ENCODE assay signal across 31 mouse cellular contexts in the genomic region with DNA sequence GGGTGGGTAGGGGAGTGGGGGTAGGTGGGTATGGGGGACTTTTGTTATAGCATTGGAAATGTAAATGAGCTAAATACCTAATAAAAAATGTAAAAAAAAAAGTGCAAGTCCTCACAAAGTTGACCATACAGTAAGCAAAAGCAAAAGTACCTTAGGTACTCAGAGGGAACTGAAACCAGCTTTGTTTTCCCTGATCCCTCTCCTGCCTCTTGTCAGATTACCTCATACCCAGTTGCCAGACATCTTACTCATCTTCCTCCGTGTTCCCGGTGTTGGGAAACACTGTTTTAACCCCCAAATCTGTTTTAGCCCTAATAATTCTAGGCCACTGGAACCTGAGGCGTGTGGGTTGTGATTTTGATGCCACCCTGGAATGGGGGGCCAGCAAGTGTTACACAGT. TPM values are rescaled to one million over a fixed set of nuclear protein-coding genes. Genes with fewer than 3 reads are reported as not detected.
DNase-seq lines count a peak whose midpoint lies in the region; ATAC-seq and TF ChIP-seq lines count a peak whose summit lies in the region.
"Had no signal": no experiment of that assay in that cellular context is flagged by ENCODE, and none has a peak within 500 bp of the region (broad histone marks: within the 10 kb centered on the region; RNA-seq: fewer than 3 reads in every experiment).

No protein-coding gene starts in this region.

- dilution Hi-C loops in CH12.LX (cut with MboI; ENCODE audit: extremely low pct_ligation_motif_present, extremely low pct_unique_long_range_greater_than_20kb, low sequenced_read_pairs) = no loop called here

- no peak overlapping the region for H3K27ac ChIP-seq in lung, postnatal 0 days (ENCODE audit: low read length)
- no peak overlapping the region for H3K27ac ChIP-seq in CH12.LX (ENCODE audit: insufficient read depth, low read depth)
- H3K27ac ChIP-seq in heart, embryonic 10.5 days = no peak overlapping the region
- H3K27ac ChIP-seq: embryonic facial prominence, embryonic 12.5 days; embryonic facial prominence, embryonic 15.5 days; heart, adult 2 months; heart, embryonic 15.5 days; hindbrain, embryonic 10.5 days; hindbrain, embryonic 13.5 days; intestine, embryonic 15.5 days had no signal

- peak; percentile 14 for DNase-seq in lung, postnatal 0 days (ENCODE audit: low spot score)
- no peak for DNase-seq in lung, postnatal 10 days
- DNase-seq in CH12.LX (ENCODE audit: extremely low read depth) = no peak
- DNase-seq in splenic B cell, adult 2 months (ENCODE audit: low read depth, low spot score) = peak; percentile 19
- no peak for DNase-seq in heart, embryonic 10.5 days (ENCODE audit: low spot score)
- DNase-seq in urinary bladder, adult 18-20 months (ENCODE audit: low spot score in 2 of 2) = no peak
- DNase-seq in cerebellum, adult 8-10 months = no peak
- DNase-seq: adrenal gland, postnatal 10 days; adrenal gland, postnatal 36 days; cerebellum, adult 9-10 months; cerebellum, postnatal 14 days; forebrain, postnatal 0 days; gastrocnemius, postnatal 25 days; heart, adult 2 months; heart, postnatal 10 days; heart, postnatal 36 days had no signal

- H3K4me2 ChIP-seq in lung, postnatal 0 days (replicated peaks; ENCODE audit: low read depth, low read length) = no peak overlapping the region
- 0 out of 2 replicates have a peak overlapping the region, but pooled peaks have one; percentile 21 for H3K4me2 ChIP-seq in CH12.LX (ENCODE audit: insufficient read depth, low read depth, poor library complexity, severe bottlenecking)
- H3K4me2 ChIP-seq: embryonic facial prominence, embryonic 12.5 days; embryonic facial prominence, embryonic 15.5 days; heart, embryonic 12.5 days; heart, embryonic 15.5 days; hindbrain, embryonic 13.5 days; intestine, embryonic 15.5 days had no signal

- no peaks in the 10 kb centered on the region for H3K36me3 ChIP-seq in lung, postnatal 0 days (ENCODE audit: insufficient read depth, low read length)
- no peaks in the 10 kb centered on the region for H3K36me3 ChIP-seq in CH12.LX (replicated peaks in 1 of 2; ENCODE audit: control insufficient read depth in 1 of 2, insufficient read depth in 1 of 2, low read length in 1 of 2)
- no peaks in the 10 kb centered on the region for H3K36me3 ChIP-seq in splenic B cell, adult 2 months (ENCODE audit: control insufficient read depth, insufficient read depth, low read length, poor library complexity, severe bottlenecking)
- no peaks in the 10 kb centered on the region for H3K36me3 ChIP-seq in heart, embryonic 10.5 days
- H3K36me3 ChIP-seq: embryonic facial prominence, embryonic 12.5 days; embryonic facial prominence, embryonic 15.5 days; heart, embryonic 12.5 days; heart, embryonic 15.5 days; hindbrain, embryonic 10.5 days; hindbrain, embryonic 13.5 days; intestine, embryonic 15.5 days had no signal

- H3K79me2 ChIP-seq in CH12.LX (replicated peaks; ENCODE audit: control insufficient read depth, extremely low read depth, insufficient read depth, poor library complexity, severe bottlenecking) = no peaks in the 10 kb centered on the region

- in situ Hi-C loops in CH12.LX (cut with MboI; ENCODE audit: low pct_ligation_motif_present, low pct_unique_long_range_greater_than_20kb, low sequenced_read_pairs) = no loop called here

- WGBS in lung, postnatal 0 days = 64% methylated on average over 3 of the region's 3 CpGs
- WGBS in heart, embryonic 10.5 days = 71% methylated on average over 3 of the region's 3 CpGs

- TF ChIP-seq EP300 in lung, postnatal 0 days (IDR thresholded peaks at IDR 0.05) = no peak
- TF ChIP-seq EP300 in CH12.LX (IDR thresholded peaks at IDR 0.05; ENCODE audit: low read length) = peak; percentile 23; the same call in 1 of the 2 replicates

- no peaks in the 10 kb centered on the region for H3K27me3 ChIP-seq in lung, postnatal 0 days (replicated peaks; ENCODE audit: insufficient read depth, low read length)
- H3K27me3 ChIP-seq in CH12.LX (replicated peaks) = no peaks in the 10 kb centered on the region
- H3K27me3 ChIP-seq in splenic B cell, adult 2 months (ENCODE audit: control insufficient read depth, insufficient read depth, low read length, poor library complexity, severe bottlenecking) = no peaks in the 10 kb centered on the region
- no peaks in the 10 kb centered on the region for H3K27me3 ChIP-seq in heart, embryonic 10.5 days (ENCODE audit: insufficient read depth, poor library complexity, severe bottlenecking)
- H3K27me3 ChIP-seq: embryonic facial prominence, embryonic 12.5 days; embryonic facial prominence, embryonic 15.5 days; heart, embryonic 12.5 days; heart, embryonic 15.5 days; hindbrain, embryonic 13.5 days; intestine, embryonic 15.5 days had no signal

- no peaks in the 10 kb centered on the region for H3K9me3 ChIP-seq in lung, postnatal 0 days (ENCODE audit: low read length)
- no peaks in the 10 kb centered on the region for H3K9me3 ChIP-seq in CH12.LX (replicated peaks; ENCODE audit: low read length)
- no peaks in the 10 kb centered on the region for H3K9me3 ChIP-seq in heart, embryonic 10.5 days
- H3K9me3 ChIP-seq: embryonic facial prominence, embryonic 12.5 days; embryonic facial prominence, embryonic 15.5 days; heart, embryonic 12.5 days; heart, embryonic 15.5 days; hindbrain, embryonic 10.5 days; hindbrain, embryonic 13.5 days; intestine, embryonic 15.5 days had no signal

- no peak for ATAC-seq in lung, postnatal 0 days
- peak; percentile 100 for ATAC-seq in granulocyte monocyte progenitor cell, adult 5-6 weeks (replicated peaks; ENCODE audit: poor library complexity, severe bottlenecking)
- ATAC-seq: activated CD4-positive, CD25-positive, alpha-beta regulatory T cell, adult 4 months; CD4-positive, CD25-positive, alpha-beta regulatory T cell, adult 4 months; forebrain, embryonic 14.5 days; forebrain, postnatal 0 days; hindbrain, embryonic 16.5 days; intestine, embryonic 15.5 days had no signal

- no peak overlapping the region for H3K9ac ChIP-seq in lung, postnatal 0 days (replicated peaks; ENCODE audit: low read depth)
- H3K9ac ChIP-seq in CH12.LX (ENCODE audit: insufficient read depth, low read depth) = no peak overlapping the region
- H3K9ac ChIP-seq: embryonic facial prominence, embryonic 12.5 days; embryonic facial prominence, embryonic 15.5 days; forebrain, postnatal 0 days; heart, embryonic 12.5 days; heart, embryonic 15.5 days; hindbrain, embryonic 13.5 days; intestine, embryonic 15.5 days had no signal

- no peak for TF ChIP-seq CTCF in lung, postnatal 0 days (IDR thresholded peaks at IDR 0.05)
- TF ChIP-seq CTCF in CH12.LX (conservative IDR thresholded peaks at IDR 0.05 in 1 of 2, IDR thresholded peaks at IDR 0.05 in 1 of 2; ENCODE audit: low read depth in 2 of 2, low read length in 2 of 2) = no peak

- no peak for TF ChIP-seq POLR2A in CH12.LX (IDR thresholded peaks at IDR 0.05; ENCODE audit: low read depth, low read length)

- TF ChIP-seq RAD21 in CH12.LX (IDR thresholded peaks at IDR 0.05; ENCODE audit: low read depth, low read length) = no peak

- no peak overlapping the region for H3K4me3 ChIP-seq in lung, postnatal 0 days (ENCODE audit: low read depth, low read length)
- no peak overlapping the region for H3K4me3 ChIP-seq in CH12.LX (replicated peaks in 1 of 3; ENCODE audit: low read depth in 2 of 3, low read length in 2 of 3, poor library complexity in 1 of 3)
- no peak overlapping the region for H3K4me3 ChIP-seq in heart, embryonic 10.5 days
- H3K4me3 ChIP-seq: embryonic facial prominence, embryonic 12.5 days; embryonic facial prominence, embryonic 15.5 days; heart, adult 2 months; heart, embryonic 12.5 days; heart, embryonic 15.5 days; hindbrain, embryonic 10.5 days; hindbrain, embryonic 13.5 days; intestine, embryonic 15.5 days had no signal

- H3K4me1 ChIP-seq in lung, postnatal 0 days (ENCODE audit: insufficient read depth, low read depth, low read length) = no peaks in the 10 kb centered on the region
- H3K4me1 ChIP-seq in CH12.LX (ENCODE audit: control insufficient read depth in 1 of 2, insufficient read depth in 2 of 2) = peaks cover 0 to 3% of the 10 kb centered on the region in 2 experiments; a peak in 1 of 4 replicates
- H3K4me1 ChIP-seq in heart, embryonic 10.5 days = no peaks in the 10 kb centered on the region
- H3K4me1 ChIP-seq: embryonic facial prominence, embryonic 12.5 days; embryonic facial prominence, embryonic 15.5 days; heart, embryonic 12.5 days; heart, embryonic 15.5 days; hindbrain, embryonic 10.5 days; hindbrain, embryonic 13.5 days; intestine, embryonic 15.5 days had no signal

TF ChIP-seq in CH12.LX, 34 proteins besides CTCF, POLR2A, EP300 and RAD21:
- TF ChIP-seq HCFC1 (IDR thresholded peaks at IDR 0.05; ENCODE audit: low read depth, low read length) (no peak), IRF4 (IDR thresholded peaks at IDR 0.05; ENCODE audit: low read depth, low read length) (peak; percentile 56; the same call in 1 of the 2 replicates), JUN (IDR thresholded peaks at IDR 0.05; ENCODE audit: insufficient read depth, low read depth, low read length) (peak; percentile 7; the same call in 1 of the 2 replicates), ETS1 (conservative IDR thresholded peaks at IDR 0.05; ENCODE audit: low read depth, low read length) (0 out of 2 replicates have a peak, but pooled peaks have one; percentile 21)
TF ChIP-seq in CH12.LX: peak in this region for 3.

RNA-seq across cellular contexts. Expression of a gene that starts 56.5 kb away (rescaled TPM):
- polyA plus RNA-seq in lung, postnatal 0 days (2015; fragmentation: Nextera tagmentation; extraction: Ambion mirVana) = 0.20 and 0.56 TPM in 2 replicates
- total RNA-seq in CH12.LX (2012; rRNA removed) (not detected in 2 replicates), CH12.LX (2014; rRNA removed) (not detected in 2 replicates)
- not detected in 2 replicates for polyA plus RNA-seq in CH12.LX (2012; ENCODE audit: insufficient read length, low read depth)
- total RNA-seq in granulocyte monocyte progenitor cell, adult 5-6 weeks (2014; fragmentation: Nextera tagmentation) = not detected in 2 replicates
- not detected in 2 replicates for total RNA-seq in granulocyte monocyte progenitor cell, adult 5-6 weeks (2017)
- 0.23 and 0.48 TPM in 2 replicates for polyA plus RNA-seq in heart, embryonic 10.5 days (2016; fragmentation: Nextera tagmentation; extraction: Ambion mirVana)
- total RNA-seq: ES-E14; gastrocnemius, adult 8-10 months; gastrocnemius, postnatal 25 days; heart, adult 2 months; heart, postnatal 36 days had no signal
- polyA plus RNA-seq: C2C12; heart, embryonic 12.5 days had no signal

Comparison
In these comparisons a context has a peak if more than half of its experiments do, and no peak if none do; other contexts are left out.
1. DNase-seq: peak in lung, postnatal 0 days (single experiment) and splenic B cell, adult 2 months (single experiment); none in lung, postnatal 10 days (single experiment), CH12.LX (single experiment), heart, embryonic 10.5 days (single experiment), urinary bladder, adult 18-20 months (0 of 2) and cerebellum, adult 8-10 months (single experiment).